Mouse (Mus musculus) MEL (cell line): ENCODE measurements at regions not wholly inside any gene's neighbourhood (a gene's known extent, or its start where the extent isn't known, plus 50 kb on each side); places are given as distances from the start of the nearest gene placed in this dataset.

Experiments used
- DNase-seq: peaks from one replicate; pipeline ENCODE4 v3.0.0; 2011; ENCODE audit warnings: low read depth, low spot score
- H3K27ac ChIP-seq: 2 replicates; pipeline ENCODE4 v1.5.1; 2012; ENCODE audit warnings: low read depth, mild to moderate bottlenecking, control low read depth, low read length, moderate library complexity; ENCODE audit not compliant: control insufficient read depth
- H3K27me3 ChIP-seq, 2 experiments: fragments of 150-350 bp in 1 of 2; sonication (generic) in 1 of 2; 2 replicates each; pipeline ENCODE4 v1.6.1; 2012; ENCODE audit warnings: low read length in 2 of 2, mild to moderate bottlenecking in 2 of 2, improper control_type of control experiment in 1 of 2, moderate library complexity in 1 of 2; ENCODE audit not compliant: insufficient read depth in 2 of 2, control insufficient read depth in 1 of 2
- H3K36me3 ChIP-seq, 2 experiments: 2 replicates each; pipeline ENCODE4 v1.6.1; 2012 to 2014; ENCODE audit warnings: low read length in 2 of 2, improper control_type of control experiment in 1 of 2, inconsistent platforms in 1 of 2, mild to moderate bottlenecking in 1 of 2; ENCODE audit not compliant: insufficient read depth in 2 of 2, control insufficient read depth in 1 of 2
- H3K4me1 ChIP-seq, 2 experiments: fragments of 150-350 bp in 1 of 2; sonication (generic) in 1 of 2; 2 replicates each; pipeline ENCODE4 v1.6.1; 2012; ENCODE audit warnings: low read length in 2 of 2, improper control_type of control experiment in 1 of 2, mild to moderate bottlenecking in 1 of 2; ENCODE audit not compliant: insufficient read depth in 2 of 2, control insufficient read depth in 1 of 2
- H3K4me3 ChIP-seq, 2 experiments: fragments of 150-350 bp in 1 of 2; sonication (generic) in 1 of 2; 2 replicates each; pipeline ENCODE4 v1.5.1; 2012; ENCODE audit warnings: low read depth in 2 of 2, low read length in 2 of 2, mild to moderate bottlenecking in 2 of 2, moderate library complexity in 2 of 2, control low read depth in 1 of 2, improper control_type of control experiment in 1 of 2; ENCODE audit not compliant: control insufficient read depth in 1 of 2, insufficient read depth in 1 of 2
- H3K79me2 ChIP-seq: 2 replicates; pipeline ENCODE4 v1.6.1; 2012; ENCODE audit warnings: mild to moderate bottlenecking, low read length, moderate library complexity; ENCODE audit not compliant: control insufficient read depth, poor library complexity, insufficient read depth
- H3K9ac ChIP-seq: 2 replicates; pipeline ENCODE4 v1.6.1; 2012; ENCODE audit warnings: low read depth, mild to moderate bottlenecking, control low read depth, low read length, moderate library complexity; ENCODE audit not compliant: control insufficient read depth, poor library complexity, severe bottlenecking
- H3K9me3 ChIP-seq: fragments of 150-350 bp; sonication (generic); replicated peaks from 2 replicates; pipeline ENCODE4 v1.6.1; 2012; ENCODE audit warnings: mild to moderate bottlenecking, low read length, improper control_type of control experiment, moderate library complexity; ENCODE audit not compliant: insufficient read depth
- CHD1 ChIP-seq: IDR thresholded peaks from 2 replicates; pipeline ENCODE4 v1.6.1; 2012; ENCODE audit warnings: low read depth, mild to moderate bottlenecking, inconsistent platforms, low read length, improper control_type of control experiment
- CTCF ChIP-seq, 3 experiments: IDR thresholded peaks in 2 of 3; conservative IDR thresholded peaks in 1 of 3; 2 replicates each; pipeline ENCODE4 v1.5.1; 2011 to 2012; ENCODE audit warnings: low read length in 3 of 3, low read depth in 2 of 3, mild to moderate bottlenecking in 2 of 3, improper control_type of control experiment in 1 of 3, inconsistent platforms in 1 of 3, mixed read lengths in 1 of 3, moderate library complexity in 1 of 3; ENCODE audit not compliant: control insufficient read depth in 1 of 3, insufficient read depth in 1 of 3, poor library complexity in 1 of 3, severe bottlenecking in 1 of 3
- ELF1 ChIP-seq: IDR thresholded peaks from 2 replicates; pipeline ENCODE4 v1.6.1; 2014; ENCODE audit warnings: low read depth, mild to moderate bottlenecking, inconsistent platforms, low read length, improper control_type of control experiment, moderate library complexity
- HCFC1 ChIP-seq: IDR thresholded peaks from 2 replicates; pipeline ENCODE4 v1.6.1; 2012; ENCODE audit warnings: low read depth, mild to moderate bottlenecking, inconsistent platforms, low read length, improper control_type of control experiment, moderate library complexity
- JUND ChIP-seq: IDR thresholded peaks from 2 replicates; pipeline ENCODE4 v1.6.1; 2011; ENCODE audit warnings: low read depth, mild to moderate bottlenecking, improper control_type of control experiment, low read length
- MAX ChIP-seq: IDR thresholded peaks from 2 replicates; pipeline ENCODE4 v1.6.1; 2011; ENCODE audit warnings: low read length, improper control_type of control experiment
- MEF2A ChIP-seq: IDR thresholded peaks from 2 replicates; pipeline ENCODE4 v1.6.1; 2014; ENCODE audit warnings: low read depth, mild to moderate bottlenecking, inconsistent platforms, low read length, improper control_type of control experiment; ENCODE audit not compliant: poor library complexity, insufficient replicate concordance, severe bottlenecking; ENCODE audit errors: extremely low read depth
- MYC ChIP-seq: IDR thresholded peaks from 2 replicates; pipeline ENCODE4 v1.6.1; 2011; ENCODE audit warnings: low read depth, mild to moderate bottlenecking, low read length, improper control_type of control experiment, moderate library complexity
- POLR2AphosphoS2 ChIP-seq: IDR thresholded peaks from 2 replicates; pipeline ENCODE4 v1.6.1; 2011; ENCODE audit warnings: low read length, improper control_type of control experiment
- RAD21 ChIP-seq: IDR thresholded peaks from 2 replicates; pipeline ENCODE4 v1.6.1; 2011; ENCODE audit warnings: mild to moderate bottlenecking, low read depth, low read length, improper control_type of control experiment
- SMC3 ChIP-seq: IDR thresholded peaks from 2 replicates; pipeline ENCODE4 v1.6.1; 2011; ENCODE audit warnings: low read depth, low read length, improper control_type of control experiment
- TBP ChIP-seq: IDR thresholded peaks from 2 replicates; pipeline ENCODE4 v1.8.0; 2011; ENCODE audit warnings: low read depth, low read length, improper control_type of control experiment
- TCF12 ChIP-seq: IDR thresholded peaks from 2 replicates; pipeline ENCODE4 v1.6.1; 2014; ENCODE audit warnings: low read depth, mild to moderate bottlenecking, inconsistent platforms, low read length, improper control_type of control experiment, moderate library complexity
- UBTF ChIP-seq: IDR thresholded peaks from 2 replicates; pipeline ENCODE4 v1.6.1; 2012; ENCODE audit warnings: low read depth, mild to moderate bottlenecking, inconsistent platforms, low read length, improper control_type of control experiment, moderate library complexity, borderline replicate concordance; ENCODE audit not compliant: insufficient read depth
- ZKSCAN1 ChIP-seq: IDR thresholded peaks from 2 replicates; pipeline ENCODE4 v1.6.1; 2012; ENCODE audit warnings: low read depth, mild to moderate bottlenecking, inconsistent platforms, low read length, improper control_type of control experiment, moderate library complexity
- ZMIZ1 ChIP-seq: IDR thresholded peaks from 2 replicates; pipeline ENCODE4 v1.6.1; 2012; ENCODE audit warnings: low read depth, mild to moderate bottlenecking, inconsistent platforms, low read length, improper control_type of control experiment, moderate library complexity
- ZNF384 ChIP-seq: IDR thresholded peaks from 2 replicates; pipeline ENCODE4 v1.6.1; 2012; ENCODE audit warnings: low read depth, mild to moderate bottlenecking, inconsistent platforms, low read length, improper control_type of control experiment

- no peak overlapping the region for H3K27ac ChIP-seq
- no peaks in the 10 kb centered on the region for H3K9me3 ChIP-seq
- no peak for TF ChIP-seq SMC3
- TF ChIP-seq MYC: no peak
Measured at GRCm38 (mm10) chr4:10800780-10801553, 73.3 kb upstream of the 2610301B20Rik start.

GRCm38 (mm10) chr4:10804735-10805134 lies 69.6 kb upstream of the 2610301B20Rik start:
- Histone ChIP-seq H3K27ac (no peak overlapping the region), H3K9me3 (no peaks in the 10 kb centered on the region), H3K9ac (no peak overlapping the region), H3K27me3 (no peaks in the 10 kb centered on the region), H3K4me1 (no peaks in the 10 kb centered on the region), H3K36me3 (no peaks in the 10 kb centered on the region), H3K4me3 (no peak overlapping the region), H3K79me2 (no peaks in the 10 kb centered on the region)
- TF ChIP-seq ZNF384 (0 out of 2 replicates have a peak, but pooled peaks have one; percentile 43), ELF1 (no peak), RAD21 (0 out of 2 replicates have a peak, but pooled peaks have one; percentile 1), HCFC1 (no peak), MEF2A (no peak), JUND (no peak), UBTF (no peak), MYC (no peak), ZKSCAN1 (no peak), CTCF (IDR thresholded peaks at IDR 0.05 in 2 of 3, conservative IDR thresholded peaks at IDR 0.05 in 1 of 3; ENCODE audit: control insufficient read depth in 1 of 3, insufficient read depth in 1 of 3, low read depth in 2 of 3, low read length in 3 of 3, poor library complexity in 1 of 3, severe bottlenecking in 1 of 3) (peak in 1 of 3 experiments; percentile 8; a peak in 1 of 6 replicates), TBP (no peak), TCF12 (no peak), ZMIZ1 (no peak), POLR2AphosphoS2 (no peak), SMC3 (peak; percentile 21; the same call in 1 of the 2 replicates), MAX (no peak), CHD1 (no peak)
- no peak for DNase-seq

More at GRCm38 (mm10) chr4:10800780-10801553, 73.3 kb upstream of the 2610301B20Rik start:
- H3K4me1 ChIP-seq: no peaks in the 10 kb centered on the region
- DNase-seq: no peak
- no peaks in the 10 kb centered on the region for H3K36me3 ChIP-seq
- H3K79me2 ChIP-seq: no peaks in the 10 kb centered on the region
- H3K9ac ChIP-seq: no peak overlapping the region
- no peak overlapping the region for H3K4me3 ChIP-seq
- no peaks in the 10 kb centered on the region; a peak in 1 of 4 replicates for H3K27me3 ChIP-seq
